Mouse (Mus musculus) thymus, adult 2 months (tissue): ENCODE measurements around the gene Adap1.

Experiments
- CTCF ChIP-seq: fragments of 200-500 bp; IDR thresholded peaks from 2 replicates; pipeline ENCODE4 v1.5.1; 2012; ENCODE audit warnings: mild to moderate bottlenecking, control low read depth, low read length, moderate library complexity, borderline replicate concordance; ENCODE audit not compliant: control insufficient read depth, poor library complexity, insufficient read depth; ENCODE audit errors: extremely low read depth
- POLR2A ChIP-seq: fragments of 200-500 bp; IDR thresholded peaks from 2 replicates; pipeline ENCODE4 v1.6.1; 2012; ENCODE audit warnings: mild to moderate bottlenecking, low read length, control low read depth, moderate library complexity; ENCODE audit not compliant: control insufficient read depth, poor library complexity, insufficient read depth; ENCODE audit errors: extremely low read depth

GRCm38 (mm10) chr5:139345364-139345714, 19.9 kb upstream of the Adap1 start:
- TF ChIP-seq POLR2A (no peak), CTCF (no peak)
